ENCODE assay signal across 1 mouse cellular context in the genomic region with DNA sequence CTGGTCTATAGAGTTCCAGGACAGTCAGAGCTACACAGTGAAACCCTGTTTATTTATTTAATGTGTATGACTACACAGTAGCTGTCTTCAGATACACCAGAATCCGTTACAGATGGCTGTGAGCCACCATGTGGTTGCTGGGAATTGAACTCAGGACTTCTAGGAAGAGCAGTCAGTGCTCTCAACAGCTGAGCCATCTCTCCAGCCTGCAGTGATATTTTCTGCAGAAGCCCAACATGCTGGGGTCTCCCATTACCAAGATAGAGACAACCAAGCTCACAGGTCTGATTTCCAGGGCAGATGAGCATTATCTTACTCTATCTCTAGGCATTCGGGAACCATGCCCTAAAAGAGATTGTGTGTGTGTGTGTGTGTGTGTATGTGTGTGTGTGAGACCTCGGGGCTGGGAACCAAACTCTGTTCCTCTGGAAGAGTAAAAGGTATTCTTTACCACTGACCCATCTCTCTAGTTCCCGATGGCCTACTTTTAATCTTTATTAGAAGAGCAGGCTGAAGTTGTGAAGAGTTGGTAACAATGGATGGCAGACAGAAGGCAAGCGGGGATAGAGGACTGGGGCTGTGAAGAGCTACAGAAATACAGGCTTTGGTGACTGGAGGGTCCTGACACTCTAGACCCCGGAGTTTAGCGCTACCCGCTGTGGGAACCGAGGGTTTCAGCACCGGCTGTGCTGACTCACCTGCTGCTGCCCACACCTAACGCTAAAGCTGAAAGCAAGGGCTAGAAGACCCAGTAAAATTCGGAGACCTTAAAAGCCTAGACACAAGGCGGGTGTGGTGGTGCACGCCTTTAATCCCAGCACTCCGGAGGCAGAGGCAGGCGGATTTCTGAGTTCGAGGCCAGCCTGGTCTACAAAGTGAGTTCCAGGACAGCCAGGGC.
TF ChIP-seq lines count a peak whose summit lies in the region.

No protein-coding gene starts in this region.

TF ChIP-seq in CH12.LX, 34 proteins besides CTCF, POLR2A, EP300 and RAD21:
- TF ChIP-seq ZMIZ1 (IDR thresholded peaks at IDR 0.05; ENCODE audit: low read depth, low read length) (no peak), SIN3A (IDR thresholded peaks at IDR 0.05; ENCODE audit: low read length) (no peak; the same call in 1 of the 2 replicates), JUND (conservative IDR thresholded peaks at IDR 0.05; ENCODE audit: low read depth, low read length) (no peak), MAX (IDR thresholded peaks at IDR 0.05; ENCODE audit: low read length) (no peak), MYC (IDR thresholded peaks at IDR 0.05; ENCODE audit: low read depth, low read length) (no peak; the same call in 1 of the 2 replicates), GABPA (IDR thresholded peaks at IDR 0.05; ENCODE audit: insufficient replicate concordance, low read depth, low read length) (no peak), ZC3H11A (IDR thresholded peaks at IDR 0.05; ENCODE audit: low read depth, low read length) (no peak), HCFC1 (IDR thresholded peaks at IDR 0.05; ENCODE audit: low read depth, low read length) (no peak), ZKSCAN1 (IDR thresholded peaks at IDR 0.05; ENCODE audit: borderline replicate concordance, low read depth, low read length) (no peak), NELFE (IDR thresholded peaks at IDR 0.05; ENCODE audit: low read depth, low read length) (no peak; the same call in 1 of the 2 replicates), CHD1 (IDR thresholded peaks at IDR 0.05; ENCODE audit: low read depth, low read length) (no peak), UBTF (IDR thresholded peaks at IDR 0.05; ENCODE audit: low read depth, low read length) (no peak), BHLHE40 (IDR thresholded peaks at IDR 0.05; ENCODE audit: low read depth, low read length) (no peak)
